Mouse (Mus musculus): Measurements from ENCODE around the gene Micall1. TPM values are rescaled to one million over a fixed set of nuclear protein-coding genes. Genes with fewer than 3 reads are reported as not detected.
A peak's percentile ranks its signal among the peaks of the same experiment; 100 is the strongest.

Gene Micall1
- polyA plus RNA-seq, 2 experiments = 0.69 to 1.6 TPM

GRCm38 (mm10) chr15:79075658-79076365, 32.9 kb upstream of the Micall1 start:
- peak overlapping the region; percentile 67 for H3K27ac ChIP-seq
- ATAC-seq (ENCODE audit: insufficient read depth) = no peak; the same call in 1 of the 2 replicates
- peak overlapping the region; percentile 73 for H3K9ac ChIP-seq (replicated peaks)
- peaks cover 8 to 15% of the 10 kb centered on the region in 2 experiments for H3K4me1 ChIP-seq (replicated peaks; ENCODE audit: control insufficient read depth in 2 of 2, insufficient read depth in 2 of 2, low read length in 1 of 2)
- H3K27me3 ChIP-seq (ENCODE audit: control insufficient read depth, insufficient read depth, low read length) = no peaks in the 10 kb centered on the region
- DNase-seq (ENCODE audit: low read depth in 3 of 3, low spot score in 3 of 3) = no peak
- 18% methylated on average over 15 of the region's 15 CpGs for WGBS (ENCODE audit: insufficient replicate concordance)
- H3K36me3 ChIP-seq (replicated peaks; ENCODE audit: control insufficient read depth, insufficient read depth, low read depth) = peaks cover 41% of the 10 kb centered on the region
- peak overlapping the region; percentile 71 to 85 for H3K4me3 ChIP-seq (ENCODE audit: insufficient read depth in 1 of 2, low read depth in 2 of 2, low read length in 2 of 2)
- TF ChIP-seq EP300 (IDR thresholded peaks at IDR 0.05; ENCODE audit: low read depth) = no peak
- TF ChIP-seq CTCF (IDR thresholded peaks at IDR 0.05; ENCODE audit: low read depth) = no peak
- peak overlapping the region; percentile 97 for H3K4me2 ChIP-seq (ENCODE audit: low read depth)
- H3K9me3 ChIP-seq (ENCODE audit: control insufficient read depth, low read length) = no peaks in the 10 kb centered on the region

GRCm38 (mm10) chr15:79079567-79079966, 29.1 kb upstream of the Micall1 start:
- Histone ChIP-seq H3K9me3 (ENCODE audit: control insufficient read depth, low read length) (no peaks in the 10 kb centered on the region), H3K4me2 (ENCODE audit: low read depth) (no peak overlapping the region), H3K4me3 (ENCODE audit: insufficient read depth in 1 of 2, low read depth in 2 of 2, low read length in 2 of 2) (no peak overlapping the region), H3K27ac (no peak overlapping the region), H3K9ac (replicated peaks) (no peak overlapping the region), H3K4me1 (replicated peaks; ENCODE audit: control insufficient read depth in 2 of 2, insufficient read depth in 2 of 2, low read length in 1 of 2) (peaks cover 8 to 10% of the 10 kb centered on the region in 2 experiments), H3K36me3 (replicated peaks; ENCODE audit: control insufficient read depth, insufficient read depth, low read depth) (peaks cover 77% of the 10 kb centered on the region), H3K27me3 (ENCODE audit: control insufficient read depth, insufficient read depth, low read length) (no peaks in the 10 kb centered on the region)
- no peak for ATAC-seq (ENCODE audit: insufficient read depth)
- no peak for DNase-seq (ENCODE audit: low read depth in 3 of 3, low spot score in 3 of 3)
- TF ChIP-seq CTCF (IDR thresholded peaks at IDR 0.05; ENCODE audit: low read depth) = no peak
- TF ChIP-seq EP300 (IDR thresholded peaks at IDR 0.05; ENCODE audit: low read depth) = no peak
- WGBS (ENCODE audit: insufficient replicate concordance) = 90% methylated on average over 7 of the region's 7 CpGs

GRCm38 (mm10) chr15:79092284-79092683, 16.4 kb upstream of the Micall1 start:
- no peaks in the 10 kb centered on the region for H3K27me3 ChIP-seq (ENCODE audit: control insufficient read depth, insufficient read depth, low read length)
- DNase-seq (ENCODE audit: low read depth in 3 of 3, low spot score in 3 of 3) (no peak), ATAC-seq (ENCODE audit: insufficient read depth) (no peak)
- peaks cover 61% of the 10 kb centered on the region for H3K36me3 ChIP-seq (replicated peaks; ENCODE audit: control insufficient read depth, insufficient read depth, low read depth)
- no peak overlapping the region for H3K4me3 ChIP-seq (ENCODE audit: insufficient read depth in 1 of 2, low read depth in 2 of 2, low read length in 2 of 2)
- TF ChIP-seq EP300 (IDR thresholded peaks at IDR 0.05; ENCODE audit: low read depth) = no peak
- TF ChIP-seq CTCF (IDR thresholded peaks at IDR 0.05; ENCODE audit: low read depth) = no peak
- no peak overlapping the region for H3K27ac ChIP-seq
- WGBS (ENCODE audit: insufficient replicate concordance) = 83% methylated on average over 6 of the region's 6 CpGs
- no peak overlapping the region for H3K4me2 ChIP-seq (ENCODE audit: low read depth)
- H3K4me1 ChIP-seq (replicated peaks; ENCODE audit: control insufficient read depth in 2 of 2, insufficient read depth in 2 of 2, low read length in 1 of 2) = peaks cover 1 to 3% of the 10 kb centered on the region in 2 experiments
- no peaks in the 10 kb centered on the region for H3K9me3 ChIP-seq (ENCODE audit: control insufficient read depth, low read length)
- no peak overlapping the region for H3K9ac ChIP-seq (replicated peaks)

- ATAC-seq (ENCODE audit: insufficient read depth) (no peak), DNase-seq (ENCODE audit: low read depth in 3 of 3, low spot score in 3 of 3) (no peak)
- peak; percentile 45 for TF ChIP-seq CTCF (IDR thresholded peaks at IDR 0.05; ENCODE audit: low read depth)
- no peak for TF ChIP-seq EP300 (IDR thresholded peaks at IDR 0.05; ENCODE audit: low read depth)
- no peaks in the 10 kb centered on the region for H3K27me3 ChIP-seq (ENCODE audit: control insufficient read depth, insufficient read depth, low read length)
- no peaks in the 10 kb centered on the region for H3K9me3 ChIP-seq (ENCODE audit: control insufficient read depth, low read length)
- H3K36me3 ChIP-seq (replicated peaks; ENCODE audit: control insufficient read depth, insufficient read depth, low read depth) = peaks cover 54% of the 10 kb centered on the region
- H3K4me3 ChIP-seq (ENCODE audit: insufficient read depth in 1 of 2, low read depth in 2 of 2, low read length in 2 of 2) = no peak overlapping the region
- peaks cover 8 to 12% of the 10 kb centered on the region in 2 experiments for H3K4me1 ChIP-seq (replicated peaks; ENCODE audit: control insufficient read depth in 2 of 2, insufficient read depth in 2 of 2, low read length in 1 of 2)
- 81% methylated on average over 7 of the region's 7 CpGs for WGBS (ENCODE audit: insufficient replicate concordance)
- no peak overlapping the region for H3K4me2 ChIP-seq (ENCODE audit: low read depth)
- H3K9ac ChIP-seq (replicated peaks) = no peak overlapping the region
- no peak overlapping the region for H3K27ac ChIP-seq
These were observed 15.4 kb upstream of the Micall1 start for GRCm38 (mm10) chr15:79093083-79093839.

- Histone ChIP-seq H3K4me1 (replicated peaks; ENCODE audit: control insufficient read depth in 2 of 2, insufficient read depth in 2 of 2, low read length in 1 of 2) (peaks cover 8 to 12% of the 10 kb centered on the region in 2 experiments), H3K27ac (no peak overlapping the region), H3K4me2 (ENCODE audit: low read depth) (no peak overlapping the region), H3K4me3 (ENCODE audit: insufficient read depth in 1 of 2, low read depth in 2 of 2, low read length in 2 of 2) (no peak overlapping the region), H3K36me3 (replicated peaks; ENCODE audit: control insufficient read depth, insufficient read depth, low read depth) (peaks cover 37% of the 10 kb centered on the region), H3K27me3 (ENCODE audit: control insufficient read depth, insufficient read depth, low read length) (no peaks in the 10 kb centered on the region), H3K9ac (replicated peaks) (no peak overlapping the region), H3K9me3 (ENCODE audit: control insufficient read depth, low read length) (no peaks in the 10 kb centered on the region)
- 81% methylated on average over 5 of the region's 5 CpGs for WGBS (ENCODE audit: insufficient replicate concordance)
- TF ChIP-seq EP300 (IDR thresholded peaks at IDR 0.05; ENCODE audit: low read depth) = no peak
- no peak for TF ChIP-seq CTCF (IDR thresholded peaks at IDR 0.05; ENCODE audit: low read depth)
- ATAC-seq (ENCODE audit: insufficient read depth) = no peak
- DNase-seq (ENCODE audit: low read depth in 3 of 3, low spot score in 3 of 3) = no peak
These were observed 13.2 kb upstream of the Micall1 start for GRCm38 (mm10) chr15:79095483-79095882.
